Mouse (Mus musculus): Measurements from ENCODE around the gene Ackr2. TPM values are rescaled to one million over a fixed set of nuclear protein-coding genes. Genes with fewer than 3 reads are reported as not detected.

Gene Ackr2
- total RNA-seq, 2 experiments from 2014 or later: 1.8 to 2.1 TPM

- no peak for DNase-seq (ENCODE audit: low spot score in 2 of 2)
Measured at GRCm38 (mm10) chr9:121914226-121914757, 16.1 kb downstream of the Ackr2 start.

- DNase-seq (ENCODE audit: low spot score in 2 of 2): no peak
Measured at GRCm38 (mm10) chr9:121915056-121915455, 16.9 kb downstream of the Ackr2 start.

GRCm38 (mm10) chr9:121916102-121916501, 17.9 kb downstream of the Ackr2 start, which contains the start of gene Cyp8b1:
Gene Cyp8b1 (minus strand): TSS chr9:121916305.
- DNase-seq (ENCODE audit: low spot score in 2 of 2): peak in 1 of 2 experiments; percentile 51

- peak; percentile 22 to 36 for DNase-seq (ENCODE audit: low spot score in 2 of 2)
Measured at GRCm38 (mm10) chr9:121919027-121919501, 20.9 kb downstream of the Ackr2 start.

GRCm38 (mm10) chr9:121923443-121923842, 25.3 kb downstream of the Ackr2 start:
- DNase-seq (ENCODE audit: low spot score in 2 of 2): peak in 1 of 2 experiments; percentile 16

GRCm38 (mm10) chr9:121923906-121924305, 25.8 kb downstream of the Ackr2 start:
- DNase-seq (ENCODE audit: low spot score in 2 of 2): peak in 1 of 2 experiments; percentile 11

- peak in 1 of 2 experiments; percentile 19 for DNase-seq (ENCODE audit: low spot score in 2 of 2)
Measured at GRCm38 (mm10) chr9:121924901-121925560, 26.9 kb downstream of the Ackr2 start.

GRCm38 (mm10) chr9:121925959-121926358, 27.8 kb downstream of the Ackr2 start:
- no peak for DNase-seq (ENCODE audit: low spot score in 2 of 2)

GRCm38 (mm10) chr9:121926634-121927405, 28.7 kb downstream of the Ackr2 start:
- peak in 1 of 2 experiments; percentile 19 for DNase-seq (ENCODE audit: low spot score in 2 of 2)

GRCm38 (mm10) chr9:121927721-121928120, 29.6 kb downstream of the Ackr2 start:
- peak in 1 of 2 experiments; percentile 16 for DNase-seq (ENCODE audit: low spot score in 2 of 2)

- peak in 1 of 2 experiments; percentile 68 for DNase-seq (ENCODE audit: low spot score in 2 of 2)
Measured at GRCm38 (mm10) chr9:121928498-121928897, 30.3 kb downstream of the Ackr2 start.

- peak in 1 of 2 experiments; percentile 9 for DNase-seq (ENCODE audit: low spot score in 2 of 2)
Measured at GRCm38 (mm10) chr9:121934856-121935255, 36.7 kb downstream of the Ackr2 start.

GRCm38 (mm10) chr9:121936952-121937351, 38.8 kb downstream of the Ackr2 start:
- DNase-seq (ENCODE audit: low spot score in 2 of 2): no peak

GRCm38 (mm10) chr9:121937451-121937864, 39.3 kb downstream of the Ackr2 start:
- peak in 1 of 2 experiments; percentile 15 for DNase-seq (ENCODE audit: low spot score in 2 of 2)

- peak in 1 of 2 experiments; percentile 21 for DNase-seq (ENCODE audit: low spot score in 2 of 2)
Measured at GRCm38 (mm10) chr9:121937944-121938355, 39.8 kb downstream of the Ackr2 start.

GRCm38 (mm10) chr9:121943005-121943404, 44.9 kb downstream of the Ackr2 start:
- peak in 1 of 2 experiments; percentile 11 for DNase-seq (ENCODE audit: low spot score in 2 of 2)

- DNase-seq (ENCODE audit: low spot score in 2 of 2): no peak
Measured at GRCm38 (mm10) chr9:121943628-121944027, 45.5 kb downstream of the Ackr2 start.

- peak; percentile 60 to 63 for DNase-seq (ENCODE audit: low spot score in 2 of 2)
Measured at GRCm38 (mm10) chr9:121947784-121948183, 49.6 kb downstream of the Ackr2 start.

- no peak for DNase-seq (ENCODE audit: low spot score in 2 of 2)
Measured at GRCm38 (mm10) chr9:121948431-121948830, 50.3 kb downstream of the Ackr2 start.

GRCm38 (mm10) chr9:121950418-121951113, 52.4 kb downstream of the Ackr2 start, which contains the start of gene Fam198a:
Gene Fam198a (plus strand): TSS chr9:121950988.
- DNase-seq (ENCODE audit: low spot score in 2 of 2): peak; percentile 84 to 85

- DNase-seq (ENCODE audit: low spot score in 2 of 2): no peak
Measured at GRCm38 (mm10) chr9:121951114-121951423, 52.9 kb downstream of the Ackr2 start.
